Mouse (Mus musculus): Measurements from ENCODE around the gene Ano6.

The Ano6 gene

GRCm38 (mm10) chr15:95858876-95859655 lies 68.4 kb downstream of the Ano6 start:
- no peak for DNase-seq

GRCm38 (mm10) chr15:95863865-95864660 lies 73.4 kb downstream of the Ano6 start:
- DNase-seq = no peak

GRCm38 (mm10) chr15:95865311-95866100 lies 74.9 kb downstream of the Ano6 start:
- DNase-seq = no peak

GRCm38 (mm10) chr15:95868172-95868571 lies 77.5 kb downstream of the Ano6 start:
- no peak for DNase-seq

GRCm38 (mm10) chr15:95869611-95870010 lies 79.0 kb downstream of the Ano6 start:
- no peak for DNase-seq

- DNase-seq = no peak
Observed at GRCm38 (mm10) chr15:95871631-95872030, 81.0 kb downstream of the Ano6 start.

- DNase-seq = no peak
Observed at GRCm38 (mm10) chr15:95872447-95872846, 81.8 kb downstream of the Ano6 start.

GRCm38 (mm10) chr15:95873276-95873675 lies 82.6 kb downstream of the Ano6 start:
- no peak for DNase-seq

- no peak for DNase-seq
Observed at GRCm38 (mm10) chr15:95874216-95874615, 83.6 kb downstream of the Ano6 start.

GRCm38 (mm10) chr15:95874726-95875125 lies 84.1 kb downstream of the Ano6 start:
- DNase-seq = no peak

GRCm38 (mm10) chr15:95875898-95876297 lies 85.3 kb downstream of the Ano6 start:
- DNase-seq = no peak

GRCm38 (mm10) chr15:95880616-95881151 lies 90.0 kb downstream of the Ano6 start:
- DNase-seq = no peak

- DNase-seq = no peak
Observed at GRCm38 (mm10) chr15:95882436-95882835, 91.8 kb downstream of the Ano6 start.

- DNase-seq = no peak
Observed at GRCm38 (mm10) chr15:95883559-95883958, 92.9 kb downstream of the Ano6 start.

GRCm38 (mm10) chr15:95884658-95885620 lies 94.3 kb downstream of the Ano6 start:
- no peak for DNase-seq

- no peak for DNase-seq
Observed at GRCm38 (mm10) chr15:95885953-95886820, 95.5 kb downstream of the Ano6 start.

GRCm38 (mm10) chr15:95887365-95887764 lies 96.7 kb downstream of the Ano6 start:
- DNase-seq = no peak

GRCm38 (mm10) chr15:95888556-95888955 lies 97.9 kb downstream of the Ano6 start:
- no peak for DNase-seq

GRCm38 (mm10) chr15:95890368-95890767 lies 99.7 kb downstream of the Ano6 start:
- no peak for DNase-seq

- no peak for DNase-seq
Observed at GRCm38 (mm10) chr15:95892171-95892570, 101.5 kb downstream of the Ano6 start.

- no peak for DNase-seq
Observed at GRCm38 (mm10) chr15:95892929-95893328, 102.3 kb downstream of the Ano6 start.
